Mouse (Mus musculus) megakaryocyte, adult 5-6 weeks (primary cell): ENCODE data around the gene Tln2. TPM values are rescaled to one million over a fixed set of nuclear protein-coding genes. Genes with fewer than 3 reads are reported as not detected.

Source experiments
- ATAC-seq: 2 replicates; pipeline ENCODE4 v1.8.0; 2016; ENCODE audit warnings: mild to moderate bottlenecking, inconsistent platforms; ENCODE audit not compliant: poor library complexity, severe bottlenecking
- total RNA-seq, 2 experiments: library from RNA; stranded (forward) in 1 of 2; stranded (reverse) in 1 of 2; fragments of 153-499, 151-499 nt in 1 of 2; fragments of 221-1000, 200-1000 nt in 1 of 2; gene quantifications; 2 replicates each; pipeline versions ENCODE4 v1.2.3 to v1.2.4; 2015 to 2017

The Tln2 gene
- total RNA-seq, 2 experiments from 2014 or later = 0.40 to 1.0 TPM

DNA sequence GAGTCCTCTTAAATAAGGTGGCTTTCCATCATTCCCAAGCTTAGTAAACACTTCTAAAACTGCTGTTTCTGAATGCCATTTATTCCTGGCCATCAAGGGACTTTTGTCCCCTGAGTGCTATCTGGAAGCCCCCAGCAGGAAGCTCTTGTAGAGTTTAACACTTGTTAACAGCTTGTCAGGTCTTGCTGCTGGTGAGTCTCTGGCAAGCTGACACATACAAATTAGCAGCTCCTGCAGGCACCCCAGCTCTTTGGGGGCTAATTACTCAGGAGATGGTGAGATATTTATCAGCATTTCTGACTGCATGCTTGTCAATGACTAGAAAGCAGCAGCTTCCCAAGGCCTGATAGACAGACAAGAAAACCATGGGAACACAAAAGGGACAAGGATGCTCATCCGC is 77.2 kb downstream of the Tln2 start:
- no peak for ATAC-seq

DNA sequence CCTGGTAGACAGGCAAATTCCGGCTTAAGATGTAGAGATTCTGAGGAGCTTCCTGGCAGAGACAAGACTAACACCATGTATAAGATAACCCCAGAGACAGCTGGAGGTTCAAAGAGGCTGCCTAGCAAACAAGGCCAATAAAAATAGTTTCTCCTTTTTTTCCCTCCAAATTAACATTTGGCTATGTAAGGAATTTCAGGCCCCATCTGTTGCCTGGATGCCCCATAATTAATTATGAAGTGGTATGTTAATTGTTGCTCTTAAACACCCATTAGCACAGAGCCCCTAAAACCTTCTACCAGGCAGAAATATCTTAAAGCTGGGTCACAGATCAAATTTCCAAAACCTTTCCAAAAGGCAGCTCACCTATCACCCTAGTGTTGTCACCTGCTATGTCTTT is 77.7 kb downstream of the Tln2 start:
- no peak for ATAC-seq

DNA sequence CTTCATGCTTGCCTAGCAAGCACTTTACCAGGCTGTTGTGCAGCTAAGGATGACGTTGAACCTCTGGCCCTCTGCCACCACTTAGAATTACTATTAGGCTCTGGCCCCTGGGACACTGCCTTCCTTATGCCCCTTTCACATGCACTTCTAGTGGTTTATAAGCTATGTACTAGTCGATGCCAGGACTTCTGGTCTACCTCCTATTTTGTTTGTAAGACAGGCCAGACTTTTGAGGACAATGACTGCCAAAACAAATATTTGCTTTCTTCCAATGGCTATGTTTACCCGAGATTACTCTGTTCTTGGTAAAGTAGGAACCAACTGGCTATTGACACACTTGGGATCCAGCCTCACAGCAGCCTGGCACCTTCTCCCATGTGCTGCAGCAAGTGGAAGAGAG is 82.1 kb downstream of the Tln2 start:
- ATAC-seq = no peak

DNA sequence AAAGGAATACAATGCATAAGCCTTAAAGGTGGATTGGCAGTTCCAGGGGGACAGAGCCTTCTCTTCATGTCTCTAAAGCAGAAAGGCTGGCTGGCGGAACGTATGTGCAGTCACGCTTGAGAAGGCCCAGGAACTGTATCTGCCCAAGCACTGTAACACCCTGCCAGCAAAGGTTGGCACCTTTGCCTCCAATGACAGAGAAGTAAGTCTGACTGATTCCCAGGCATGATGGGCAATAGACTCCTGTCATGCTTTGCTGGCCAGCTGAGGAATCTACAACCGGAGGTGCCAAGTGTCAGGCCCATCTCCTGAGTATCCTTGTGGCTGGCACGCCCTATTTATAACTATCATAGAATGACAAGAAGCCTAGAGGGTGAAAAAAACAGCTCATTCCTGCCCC is 83.3 kb downstream of the Tln2 start:
- no peak for ATAC-seq

DNA sequence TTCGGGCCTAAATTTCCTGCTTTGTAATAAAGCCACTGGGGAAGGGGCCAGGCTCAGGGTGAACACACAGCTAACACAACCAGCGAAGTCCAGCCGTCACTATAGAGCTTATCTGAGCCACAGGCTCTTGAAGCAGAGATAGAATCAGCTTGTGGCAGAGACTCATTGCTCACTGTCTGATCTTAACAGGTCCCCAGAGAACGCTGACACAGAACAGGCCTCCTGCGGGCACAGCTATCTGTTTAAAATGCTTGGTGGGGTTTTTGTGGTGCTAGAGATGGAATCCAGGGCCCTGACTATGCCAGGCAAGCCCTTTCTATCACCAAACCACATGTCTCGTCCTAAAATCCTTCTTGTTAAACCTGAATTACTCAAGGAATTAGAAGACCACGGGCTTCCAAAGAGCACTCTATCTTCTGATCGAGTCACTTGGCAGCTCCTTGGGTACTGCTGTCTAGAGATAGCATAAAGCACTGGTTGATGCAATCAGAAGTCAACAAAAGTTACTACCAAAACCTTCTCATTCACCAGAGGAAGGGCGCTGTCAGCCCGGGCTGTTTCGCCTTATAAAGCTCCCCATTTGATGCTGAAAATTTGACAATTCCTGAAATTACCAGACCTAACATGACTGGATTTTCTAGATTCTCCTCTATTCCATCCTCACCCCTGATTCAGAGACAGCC is 95.9 kb downstream of the Tln2 start:
- no peak for ATAC-seq

DNA sequence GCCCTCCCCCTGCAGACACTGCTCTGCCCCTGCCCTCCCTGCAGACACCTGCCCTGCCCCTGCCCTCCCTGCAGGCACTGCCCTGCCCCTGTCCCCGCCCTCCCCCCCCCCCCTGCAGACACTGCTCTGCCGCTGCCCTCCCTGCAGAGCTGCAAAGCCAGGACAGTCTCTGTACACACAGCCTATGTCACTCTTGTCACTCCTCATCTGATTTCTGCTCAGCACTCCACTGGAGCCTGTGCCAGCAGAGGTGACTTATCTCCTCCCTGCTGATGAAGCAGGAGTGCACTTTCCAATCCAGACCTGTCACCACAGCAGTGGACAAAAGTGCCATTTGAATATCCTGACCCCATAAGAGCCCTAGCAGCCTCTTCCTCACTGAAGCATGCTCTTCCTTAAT is 118.0 kb downstream of the Tln2 start:
- no peak for ATAC-seq

DNA sequence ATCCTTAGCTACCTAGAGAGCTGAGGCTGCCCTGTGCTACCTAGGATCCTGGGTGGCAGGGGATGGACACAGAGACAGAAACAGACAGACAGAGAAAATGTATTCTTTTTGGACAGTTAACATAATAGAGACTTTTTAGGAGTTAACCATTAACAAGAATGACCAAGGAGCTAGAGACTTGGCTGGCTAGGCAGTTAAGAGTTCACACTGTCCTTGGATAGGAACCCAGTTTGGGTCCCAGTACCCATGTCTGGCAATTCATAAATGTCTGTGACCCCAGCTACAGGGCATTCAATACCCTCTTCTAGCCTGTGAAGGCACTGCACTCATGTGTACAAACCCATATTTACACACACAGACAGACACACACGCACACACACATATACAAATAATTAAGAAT is 122.0 kb downstream of the Tln2 start:
- ATAC-seq = no peak

DNA sequence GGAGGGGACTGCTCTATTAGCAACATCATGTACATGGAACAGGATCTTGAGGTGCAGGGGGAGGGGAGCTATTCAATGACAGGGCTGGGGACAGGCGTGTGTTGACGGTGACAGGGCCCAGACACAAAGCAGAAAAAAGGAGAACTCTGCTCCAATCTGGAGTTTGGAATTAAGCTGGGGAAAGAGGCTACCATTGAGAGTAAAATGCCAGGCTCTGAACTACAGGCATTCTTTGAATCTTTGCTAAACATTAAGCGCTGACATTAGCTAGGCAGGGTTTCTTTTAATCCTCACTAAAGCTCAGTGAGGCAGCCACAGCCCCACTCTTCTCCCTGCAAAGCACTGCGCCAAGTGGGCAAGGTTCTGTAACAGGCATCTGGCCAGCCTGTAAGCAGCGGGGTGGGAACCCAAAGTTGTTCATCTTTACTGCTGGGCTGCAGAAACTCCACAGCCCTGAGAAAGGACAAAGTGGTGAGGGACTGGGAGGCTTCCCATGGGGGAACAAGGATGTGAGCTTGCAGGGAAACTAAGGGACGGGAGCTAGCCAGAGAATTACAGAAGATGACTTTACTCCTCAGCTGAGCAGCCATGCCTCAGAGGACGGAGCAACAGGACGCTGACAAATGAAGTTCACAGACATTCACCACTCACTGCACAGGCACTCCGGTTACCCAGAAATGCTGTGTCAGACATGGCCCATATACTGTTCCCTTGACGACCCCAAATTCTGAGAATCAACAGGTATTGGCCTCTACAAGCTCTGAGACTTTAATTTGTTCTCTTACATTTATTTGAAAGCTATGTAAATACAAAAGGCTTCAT is 124.0 kb downstream of the Tln2 start:
- ATAC-seq = no peak

DNA sequence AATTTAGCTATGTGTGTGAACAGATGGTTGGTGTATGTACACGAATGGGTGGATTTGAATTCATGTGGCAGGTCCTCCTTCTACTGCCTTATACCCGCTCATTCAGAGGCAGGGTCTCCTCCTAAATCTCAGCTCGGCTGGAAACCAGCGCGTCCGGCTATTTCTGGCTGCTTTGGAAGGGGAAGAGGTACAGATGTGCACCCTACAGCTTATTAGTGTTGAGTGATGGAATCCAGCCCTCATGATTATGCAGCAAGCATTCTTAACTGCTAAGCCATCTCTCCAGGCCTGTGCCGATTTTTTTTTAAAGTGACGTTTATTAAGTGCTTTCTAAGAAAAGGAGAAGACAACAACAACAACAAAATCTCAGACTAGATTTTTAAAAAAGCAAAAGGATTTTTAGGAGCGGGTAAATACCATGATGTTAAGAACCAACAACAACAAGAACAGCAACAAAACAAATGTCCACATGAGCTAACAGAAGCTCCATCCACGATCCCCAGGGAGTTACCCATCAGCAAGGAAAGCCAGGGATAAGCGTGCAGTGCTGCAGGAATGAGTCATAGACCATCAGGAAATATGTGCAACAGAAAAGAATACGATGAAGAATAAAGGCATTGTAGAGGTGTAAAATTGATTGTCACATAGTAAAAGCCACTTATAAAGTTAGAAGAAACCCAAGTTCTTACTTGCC is 130.2 kb downstream of the Tln2 start:
- ATAC-seq = no peak

DNA sequence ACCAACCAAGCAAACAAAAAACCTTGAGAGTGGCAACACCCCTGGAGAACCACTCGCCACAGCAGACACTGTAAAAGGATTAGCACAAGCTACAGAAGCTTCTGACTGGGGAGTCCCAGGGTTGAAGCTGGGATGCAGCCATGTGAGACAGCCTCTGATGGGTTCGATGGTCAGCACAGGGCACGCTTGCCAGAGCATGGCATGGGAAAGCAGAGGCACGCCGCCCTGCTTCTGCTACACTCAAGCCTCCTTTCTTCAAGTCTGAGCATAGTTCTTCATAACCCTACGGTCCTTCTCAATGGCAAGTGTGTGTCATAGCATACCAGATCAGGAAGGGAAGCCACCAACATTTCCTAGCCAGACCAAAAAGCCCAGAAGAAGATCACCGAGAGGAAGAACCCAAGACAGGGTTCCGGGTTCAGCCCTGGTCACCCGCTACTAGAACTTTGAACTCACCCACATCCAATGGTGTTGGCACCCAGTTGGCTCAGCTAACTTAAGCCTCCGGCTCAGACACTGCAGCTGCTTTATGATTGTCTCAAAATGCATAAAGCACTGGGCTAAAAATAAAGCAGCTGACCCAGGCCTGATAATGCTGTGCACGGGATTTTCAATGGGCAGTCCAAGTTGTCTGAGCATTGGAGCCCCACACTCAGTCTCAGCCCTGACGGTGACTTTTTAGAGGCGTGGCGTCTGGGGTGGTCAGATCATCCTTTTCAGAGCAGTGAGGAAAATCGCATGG is 131.0 kb downstream of the Tln2 start:
- no peak for ATAC-seq

DNA sequence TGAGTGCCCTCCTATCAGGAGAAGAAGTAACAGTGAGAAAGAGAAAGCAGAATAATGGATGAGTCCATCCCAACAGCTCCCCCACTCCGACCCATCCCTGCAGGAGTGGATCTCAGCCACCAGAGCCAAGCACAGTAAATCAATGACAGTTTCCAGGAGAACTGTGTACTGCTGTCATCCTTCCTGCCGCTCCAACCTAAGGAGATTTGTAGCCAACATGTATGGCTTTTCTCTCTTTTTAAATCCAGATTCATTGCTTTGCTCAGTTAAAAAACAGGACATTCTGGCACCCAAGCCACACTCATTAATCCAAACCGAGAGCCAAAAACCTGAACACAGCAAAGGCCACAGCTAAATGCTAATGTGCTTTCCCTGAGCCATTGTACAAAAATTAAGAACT is 133.2 kb downstream of the Tln2 start:
- no peak for ATAC-seq

DNA sequence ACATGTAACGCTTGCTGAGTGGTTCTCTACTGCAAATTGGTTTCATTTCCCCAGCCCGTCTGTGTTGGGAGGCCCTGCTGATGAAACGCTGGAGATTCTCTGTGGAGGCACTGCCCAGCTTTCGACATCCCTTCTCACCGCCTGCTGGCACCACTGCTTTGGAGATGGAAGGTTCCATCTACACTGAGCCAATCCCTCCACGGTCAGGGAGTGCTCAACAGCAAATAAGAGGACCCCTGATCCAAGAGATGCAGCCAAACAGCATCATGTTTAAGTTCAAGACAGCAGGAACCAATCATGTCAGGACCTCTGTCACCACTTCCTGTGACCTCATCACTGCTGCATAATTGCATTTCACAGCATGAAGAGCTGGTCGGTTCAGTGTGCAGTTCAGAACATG is 135.4 kb downstream of the Tln2 start:
- peak; percentile 95 for ATAC-seq

DNA sequence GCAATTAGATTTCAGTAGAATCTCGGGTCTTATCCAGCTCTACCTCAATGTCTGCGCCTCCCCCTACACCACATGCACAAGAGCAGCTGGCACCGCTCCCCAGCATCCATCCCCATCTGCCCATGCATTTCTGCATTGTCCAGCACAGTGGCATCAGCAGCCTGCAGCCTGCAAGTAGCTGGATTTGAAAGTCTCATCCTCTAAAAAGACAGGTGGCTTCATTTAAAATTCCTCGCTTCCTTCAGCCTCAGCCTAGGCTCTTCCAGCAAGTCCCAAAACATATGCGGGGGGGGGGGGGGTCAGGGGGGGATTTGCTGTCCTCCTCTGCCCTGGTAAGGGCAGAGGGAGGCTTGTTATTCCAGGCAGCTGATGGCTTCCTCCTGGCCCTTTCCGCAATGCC is 141.4 kb downstream of the Tln2 start:
- no peak for ATAC-seq

DNA sequence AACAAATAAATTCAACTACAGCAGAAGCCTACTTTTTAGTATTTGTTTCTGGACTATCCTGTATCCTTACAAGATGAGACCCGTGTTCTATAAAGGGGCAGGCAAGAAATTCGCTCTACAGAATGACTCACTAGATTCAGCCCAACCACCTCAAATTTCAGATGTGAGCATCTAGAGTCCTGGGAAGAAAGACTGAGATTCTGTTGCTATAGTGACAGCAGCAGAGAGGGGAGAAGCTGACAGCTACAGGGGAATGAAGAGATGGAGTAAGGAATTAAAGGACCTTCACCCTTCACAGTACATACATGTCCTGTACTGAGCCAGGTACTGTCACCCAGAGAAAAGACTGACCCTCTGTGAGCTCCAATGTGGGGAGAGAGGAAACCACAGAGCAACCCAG is 148.8 kb downstream of the Tln2 start:
- ATAC-seq = no peak

DNA sequence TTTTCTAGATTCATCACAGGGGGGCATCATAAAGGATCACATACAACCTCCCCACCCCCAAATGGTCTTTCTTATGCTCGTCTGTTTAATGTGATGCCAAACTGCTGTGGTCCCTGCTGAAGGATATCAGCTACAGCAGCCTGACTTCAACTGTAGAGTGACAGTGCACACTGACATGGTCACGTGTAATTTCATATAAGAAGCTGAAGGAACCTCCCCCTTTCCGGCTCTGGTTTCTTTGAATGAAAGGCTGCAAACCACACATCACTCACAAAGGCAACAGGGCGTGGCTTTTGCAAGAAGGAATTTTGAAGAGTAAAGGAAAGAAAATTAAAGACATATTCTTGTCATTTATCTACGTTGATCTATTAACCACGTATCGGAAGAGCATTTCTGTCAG is 154.8 kb downstream of the Tln2 start:
- no peak for ATAC-seq

DNA sequence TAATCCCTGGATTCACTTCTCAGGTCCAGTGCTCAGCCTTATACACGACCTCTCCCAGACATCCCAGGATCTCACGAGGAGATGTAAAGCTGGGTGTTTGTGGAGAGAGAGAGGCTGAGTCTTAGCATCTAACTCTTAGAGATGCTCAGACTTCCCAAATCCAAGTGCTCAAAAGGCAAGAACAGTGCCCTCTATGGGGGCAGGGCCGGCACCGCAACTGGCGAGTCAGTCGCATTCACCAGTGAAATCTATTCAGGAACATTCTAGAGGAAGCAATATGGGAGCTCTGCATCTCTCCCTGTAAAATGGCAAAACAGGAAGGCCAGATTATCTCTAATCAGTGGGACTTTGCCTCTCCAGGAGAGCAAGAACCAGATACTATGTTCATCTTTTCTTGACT is 159.9 kb downstream of the Tln2 start:
- no peak for ATAC-seq

DNA sequence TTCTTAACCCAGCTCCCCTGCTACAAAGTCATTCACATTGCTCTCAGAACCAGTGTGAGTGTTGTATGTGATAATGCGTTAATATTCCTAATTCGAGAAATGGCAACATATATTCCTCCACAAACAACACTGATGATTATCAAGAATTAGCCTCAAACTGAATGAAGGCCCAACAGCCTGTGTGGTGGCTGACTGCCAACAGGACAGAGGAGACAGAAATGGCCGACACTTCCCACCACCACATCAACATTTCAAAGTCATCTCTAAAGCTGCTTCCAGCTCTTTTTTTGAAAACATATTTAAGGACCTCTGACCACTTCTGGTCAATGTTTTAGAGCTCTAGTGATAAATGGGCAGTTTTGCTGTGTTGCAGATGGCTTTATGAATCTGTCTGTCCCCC is 161.7 kb downstream of the Tln2 start:
- no peak for ATAC-seq

DNA sequence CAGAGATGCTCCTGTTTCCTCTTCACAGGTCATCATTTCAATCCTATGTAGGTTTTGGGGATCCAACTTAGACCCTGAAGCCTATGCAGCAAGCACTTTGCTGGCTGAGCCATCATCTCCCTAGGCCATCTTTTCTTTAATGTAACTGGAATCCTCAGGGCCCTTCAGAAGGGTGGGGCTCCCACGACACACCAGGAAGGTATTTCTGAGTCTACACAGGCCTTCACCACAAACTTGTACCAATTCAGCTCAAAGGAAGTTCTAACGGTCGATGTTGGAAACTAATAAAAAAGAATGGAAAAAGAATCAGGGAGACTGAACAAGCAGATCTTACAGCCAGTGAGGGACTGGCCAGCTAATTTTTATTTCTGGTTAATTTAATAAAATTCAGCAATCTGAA is 163.1 kb downstream of the Tln2 start:
- ATAC-seq = no peak

DNA sequence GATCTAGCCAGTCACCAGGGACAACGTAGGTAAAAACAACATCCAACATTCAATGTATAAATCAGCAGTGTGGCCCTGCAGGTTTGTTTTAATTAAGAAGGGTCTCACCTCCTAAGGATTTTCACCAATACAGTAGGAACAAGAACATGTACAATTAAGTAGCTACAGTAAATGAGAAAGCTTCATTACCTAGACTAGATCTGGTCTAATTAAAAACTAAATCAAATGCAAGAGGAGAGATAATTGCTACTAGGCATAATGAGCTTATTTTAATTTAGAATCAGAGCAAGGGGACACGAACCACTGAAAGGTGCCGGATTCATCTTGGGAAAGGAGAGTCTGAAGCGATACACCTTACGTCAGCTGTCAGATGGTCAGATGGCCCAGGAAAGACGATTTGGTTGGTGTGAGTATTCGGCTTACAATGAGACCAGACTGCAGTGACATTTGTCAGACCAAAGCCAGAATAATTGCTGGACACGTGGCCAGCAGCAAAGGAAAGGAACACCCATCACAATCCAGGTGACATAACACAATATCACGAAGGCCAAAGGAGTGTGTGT is 175.4 kb downstream of the Tln2 start:
- ATAC-seq = no peak

DNA sequence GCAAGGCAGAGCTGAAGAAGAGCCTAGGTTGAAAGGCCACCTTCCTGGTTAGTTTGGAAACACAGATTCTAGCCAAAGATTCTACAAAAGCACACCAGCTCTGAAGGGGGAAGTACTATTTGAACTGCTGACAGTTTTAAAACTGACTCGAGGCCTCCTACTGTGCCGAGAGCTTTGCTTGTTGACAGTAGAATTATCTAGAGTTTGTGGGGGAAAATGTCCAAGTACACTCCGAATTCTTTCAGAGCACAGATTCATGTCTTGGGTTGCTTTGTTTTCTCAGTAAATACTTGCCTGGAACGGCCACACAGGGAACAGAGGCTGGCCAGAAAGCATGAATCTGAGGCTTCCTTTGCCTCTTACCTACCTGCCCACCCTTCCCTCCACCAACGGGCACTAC is 179.4 kb downstream of the Tln2 start:
- ATAC-seq = no peak

DNA sequence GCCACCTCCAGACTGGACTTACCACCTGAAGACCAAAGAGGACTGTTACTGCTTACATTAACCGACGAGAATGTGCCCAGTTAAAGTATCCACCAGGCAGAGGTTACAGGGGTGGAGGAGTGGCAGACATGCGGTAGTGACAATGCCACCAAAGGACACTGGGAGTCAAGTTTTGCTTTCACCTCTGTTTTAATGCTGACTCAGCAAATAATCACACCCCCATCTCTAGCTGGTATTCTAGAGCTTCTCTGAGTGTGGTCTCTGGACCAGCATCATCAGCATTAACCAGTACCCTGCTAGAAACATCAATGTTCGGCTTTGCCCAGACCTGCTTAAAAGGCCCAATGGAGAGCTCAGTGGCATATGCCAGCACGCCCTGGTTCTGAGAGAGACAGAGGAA is 180.7 kb downstream of the Tln2 start:
- ATAC-seq = no peak
